Mouse (Mus musculus) embryonic facial prominence, embryonic 14.5 days (tissue): Measurements from ENCODE around the gene Setd5. TPM values are rescaled to one million over a fixed set of nuclear protein-coding genes. Genes with fewer than 3 reads are reported as not detected.

Experiments used
- ATAC-seq: fragments of 200-750 bp; cut with Nextera tagmentation; 2 replicates; pipeline ENCODE4 v1.8.0; 2017; ENCODE audit warnings: low read depth, moderate number of reproducible peaks, moderate TSS enrichment
- DNase-seq: peaks from one replicate; pipeline ENCODE4 v3.0.0-alpha.2; 2015; ENCODE audit warnings: low spot score
- H3K27ac ChIP-seq: fragments of 300-500 bp; sonication (generic); replicated peaks from 2 replicates; pipeline ENCODE4 v1.5.1; 2014; ENCODE audit warnings: low read depth, mild to moderate bottlenecking, low read length, moderate library complexity
- H3K27me3 ChIP-seq: fragments of 300-500 bp; sonication (generic); replicated peaks from 2 replicates; pipeline ENCODE4 v1.6.1; 2014; ENCODE audit warnings: low read length; ENCODE audit not compliant: control insufficient read depth, insufficient read depth
- H3K36me3 ChIP-seq: fragments of 300-500 bp; sonication (generic); 2 replicates; pipeline ENCODE4 v1.6.1; 2014; ENCODE audit warnings: low read length, mixed read lengths; ENCODE audit not compliant: control insufficient read depth, insufficient read depth
- H3K4me1 ChIP-seq: fragments of 300-500 bp; sonication (generic); 2 replicates; pipeline ENCODE4 v1.6.1; 2014; ENCODE audit warnings: antibody characterized with exemption, low read length; ENCODE audit not compliant: control insufficient read depth, insufficient read depth
- H3K4me2 ChIP-seq: fragments of 300-500 bp; sonication (generic); 2 replicates; pipeline ENCODE4 v1.6.1; 2014; ENCODE audit warnings: low read depth, mild to moderate bottlenecking, low read length, moderate library complexity, mixed read lengths
- H3K4me3 ChIP-seq: fragments of 300-500 bp; sonication (generic); 2 replicates; pipeline ENCODE4 v1.5.1; 2014; ENCODE audit warnings: low read depth, mild to moderate bottlenecking, low read length
- H3K9ac ChIP-seq: fragments of 300-500 bp; sonication (generic); 2 replicates; pipeline ENCODE4 v1.6.1; 2014; ENCODE audit warnings: low read depth, mild to moderate bottlenecking, low read length, moderate library complexity, mixed read lengths
- H3K9me3 ChIP-seq: fragments of 300-500 bp; sonication (generic); 2 replicates; pipeline ENCODE4 v1.6.1; 2016; ENCODE audit warnings: low read length; ENCODE audit not compliant: control insufficient read depth
- WGBS: fragments of 180-500 bp; shearing (Covaris S2); extraction: QIAGEN DNeasy Blood & Tissue Kit; methylation state at CpG from one replicate; pipeline ENCODE4 v1.1.7; 2014; 5-methylcytosine and 5-hydroxymethylcytosine counted together
- polyA plus RNA-seq: library from polyadenylated mRNA; unstranded; fragments of >200 nt; fragmentation: Nextera tagmentation; extraction: Ambion mirVana; gene quantifications from 2 replicates; pipeline ENCODE4 v1.2.1, GENCODE M21; 2014

The Setd5 gene
- polyA plus RNA-seq, 1 experiment from 2014 or later, result 81.5 TPM

DNA sequence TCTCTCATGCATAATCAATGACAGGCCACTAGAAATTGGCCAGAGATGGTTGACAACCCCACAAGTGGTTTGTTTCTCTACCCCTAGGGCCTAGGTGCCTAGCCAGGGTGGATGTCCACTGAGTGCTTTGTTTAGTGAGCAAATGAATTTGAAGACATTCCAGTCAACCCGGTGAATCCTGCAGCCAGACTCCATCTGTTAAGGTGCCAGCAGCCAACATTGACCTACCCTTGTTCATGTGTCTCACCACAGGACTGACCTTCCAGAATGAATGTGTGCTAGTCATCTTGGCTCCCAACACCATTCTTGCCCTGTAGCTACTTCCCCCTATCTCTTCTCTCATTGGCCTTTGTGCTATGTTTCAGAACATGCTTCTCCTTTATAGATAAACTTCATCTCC is 84.8 kb downstream of the Setd5 start:
- no peaks in the 10 kb centered on the region for H3K9me3 ChIP-seq
- DNase-seq, result no peak
- 93% methylated on average over 1 of the region's 1 CpGs for WGBS

DNA sequence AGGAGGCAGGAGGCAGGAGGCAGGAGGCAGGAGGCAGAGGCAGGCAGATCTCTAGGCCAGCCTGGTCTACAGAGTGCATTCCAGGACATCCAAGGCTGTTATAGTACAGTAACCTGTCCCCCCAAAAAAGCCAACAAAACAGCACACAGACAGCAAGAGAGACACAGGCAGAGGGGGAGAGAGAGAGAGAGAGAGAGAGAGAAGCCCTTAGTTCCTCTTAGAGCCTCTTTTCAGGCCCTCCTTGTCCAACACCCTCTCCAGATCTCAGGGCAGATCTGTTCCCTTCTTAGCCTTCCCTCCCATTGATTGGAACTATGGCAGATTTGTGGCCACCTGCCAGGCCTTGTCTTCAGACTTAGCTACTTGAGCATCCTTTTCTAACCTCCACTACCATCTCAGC is 86.3 kb downstream of the Setd5 start:
- ATAC-seq (no peak), DNase-seq (no peak)
- peaks cover 5% of the 10 kb centered on the region for H3K36me3 ChIP-seq
- no peaks in the 10 kb centered on the region for H3K27me3 ChIP-seq
- no peak overlapping the region for H3K4me3 ChIP-seq
- H3K9me3 ChIP-seq, result no peaks in the 10 kb centered on the region
- H3K9ac ChIP-seq, result no peak overlapping the region
- H3K4me1 ChIP-seq, result peaks cover 5% of the 10 kb centered on the region; the same call in 1 of the 2 replicates
- H3K27ac ChIP-seq, result no peak overlapping the region
- no peak overlapping the region for H3K4me2 ChIP-seq

More for the DNA sequence above, 84.8 kb downstream of the Setd5 start:
- H3K4me3 ChIP-seq, result no peak overlapping the region
- no peaks in the 10 kb centered on the region for H3K27me3 ChIP-seq
- peaks cover 5% of the 10 kb centered on the region; the same call in 1 of the 2 replicates for H3K4me1 ChIP-seq
- peaks cover 11% of the 10 kb centered on the region for H3K36me3 ChIP-seq
- no peak for ATAC-seq
- H3K9ac ChIP-seq, result no peak overlapping the region
- no peak overlapping the region for H3K4me2 ChIP-seq
- no peak overlapping the region for H3K27ac ChIP-seq

- H3K4me2 ChIP-seq, result peak overlapping the region; percentile 41
- peak; percentile 84 for ATAC-seq
These were observed 89.6 kb downstream of the Setd5 start for GRCm38 (mm10) chr6:113166661-113167251.

DNA sequence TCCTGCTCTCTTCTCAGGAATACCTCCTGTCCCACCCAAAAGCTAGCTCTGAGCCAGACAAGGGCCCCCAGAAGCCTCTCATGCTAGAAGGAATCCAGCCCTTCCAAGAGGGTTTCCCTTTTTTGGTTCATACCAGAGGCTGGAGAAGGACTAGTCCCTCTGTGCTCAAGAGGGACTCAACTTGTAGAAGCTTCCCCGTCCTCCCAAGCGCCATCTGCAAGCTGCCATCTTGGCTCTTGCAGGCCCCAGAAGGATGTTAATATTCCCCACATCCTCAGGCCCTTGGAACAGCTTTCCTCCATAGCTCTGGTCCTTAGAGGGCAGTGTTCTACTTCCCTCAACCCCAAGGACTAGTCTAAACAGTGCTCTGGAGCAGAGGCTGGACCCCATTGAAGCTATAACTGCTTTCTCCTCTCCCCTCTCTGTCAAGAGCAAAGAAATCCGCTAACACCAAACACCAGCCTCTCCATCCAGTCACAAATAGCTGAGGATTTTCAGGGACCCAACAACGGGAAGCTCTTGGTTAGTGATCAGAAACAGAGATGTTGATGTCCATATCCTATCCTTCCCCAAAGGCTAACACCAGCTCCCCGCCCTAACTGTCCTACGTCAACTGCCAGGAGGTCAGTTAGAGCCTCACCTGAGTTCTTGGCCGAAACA is 91.3 kb downstream of the Setd5 start:
- Histone ChIP-seq H3K9ac (no peak overlapping the region), H3K4me1 (peaks cover 5% of the 10 kb centered on the region; the same call in 1 of the 2 replicates), H3K4me2 (no peak overlapping the region), H3K27me3 (no peaks in the 10 kb centered on the region), H3K4me3 (no peak overlapping the region), H3K27ac (no peak overlapping the region), H3K9me3 (no peaks in the 10 kb centered on the region), H3K36me3 (no peaks in the 10 kb centered on the region)
- WGBS, result 87% methylated on average over 7 of the region's 7 CpGs
- ATAC-seq, result no peak
- DNase-seq, result no peak

More at GRCm38 (mm10) chr6:113166661-113167251, 89.6 kb downstream of the Setd5 start:
- 39% methylated on average over 17 of the region's 17 CpGs for WGBS
- no peak overlapping the region for H3K9ac ChIP-seq
- H3K9me3 ChIP-seq, result no peaks in the 10 kb centered on the region
- H3K27ac ChIP-seq, result no peak overlapping the region
- H3K36me3 ChIP-seq, result no peaks in the 10 kb centered on the region
- H3K4me3 ChIP-seq, result peak overlapping the region; percentile 5; the same call in 1 of the 2 replicates
- H3K4me1 ChIP-seq, result peaks cover 5% of the 10 kb centered on the region; the same call in 1 of the 2 replicates
- H3K27me3 ChIP-seq, result no peaks in the 10 kb centered on the region
- peak; percentile 91 for DNase-seq

- no peak overlapping the region for H3K4me3 ChIP-seq
- H3K4me1 ChIP-seq, result peaks cover 5% of the 10 kb centered on the region; the same call in 1 of the 2 replicates
- no peak overlapping the region for H3K27ac ChIP-seq
- 69% methylated on average over 3 of the region's 3 CpGs for WGBS
- H3K9me3 ChIP-seq, result no peaks in the 10 kb centered on the region
- ATAC-seq, result no peak
- no peak overlapping the region for H3K9ac ChIP-seq
- H3K36me3 ChIP-seq, result no peaks in the 10 kb centered on the region
- DNase-seq, result no peak
- H3K27me3 ChIP-seq, result no peaks in the 10 kb centered on the region
- no peak overlapping the region for H3K4me2 ChIP-seq
These were observed 92.7 kb downstream of the Setd5 start for GRCm38 (mm10) chr6:113169852-113170251.

DNA sequence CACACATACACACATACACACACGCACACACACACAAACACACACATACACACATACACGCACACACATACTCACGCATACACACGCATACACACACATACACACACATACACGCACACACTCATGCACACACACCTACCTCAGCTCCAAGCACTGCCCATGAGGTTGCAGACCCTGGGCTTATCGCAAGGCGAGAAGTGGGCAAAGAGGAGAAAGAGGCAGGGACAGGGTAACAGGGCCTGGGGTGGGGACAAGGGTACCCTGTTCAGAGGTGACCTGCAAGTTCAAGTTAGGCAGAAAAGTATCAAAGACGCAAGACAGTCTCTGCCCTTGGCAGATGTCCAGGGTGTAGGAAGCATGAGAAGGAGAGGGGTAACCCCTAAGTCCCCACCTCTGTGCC is 93.5 kb downstream of the Setd5 start:
- H3K4me2 ChIP-seq, result no peak overlapping the region
- H3K36me3 ChIP-seq, result no peaks in the 10 kb centered on the region
- 93% methylated on average over 8 of the region's 8 CpGs for WGBS
- H3K4me3 ChIP-seq, result no peak overlapping the region
- no peak for DNase-seq
- ATAC-seq, result no peak
- H3K27me3 ChIP-seq, result no peaks in the 10 kb centered on the region
- H3K4me1 ChIP-seq, result peaks cover 5% of the 10 kb centered on the region; the same call in 1 of the 2 replicates
- H3K9ac ChIP-seq, result no peak overlapping the region
- H3K27ac ChIP-seq, result no peak overlapping the region
- H3K9me3 ChIP-seq, result no peaks in the 10 kb centered on the region

DNA sequence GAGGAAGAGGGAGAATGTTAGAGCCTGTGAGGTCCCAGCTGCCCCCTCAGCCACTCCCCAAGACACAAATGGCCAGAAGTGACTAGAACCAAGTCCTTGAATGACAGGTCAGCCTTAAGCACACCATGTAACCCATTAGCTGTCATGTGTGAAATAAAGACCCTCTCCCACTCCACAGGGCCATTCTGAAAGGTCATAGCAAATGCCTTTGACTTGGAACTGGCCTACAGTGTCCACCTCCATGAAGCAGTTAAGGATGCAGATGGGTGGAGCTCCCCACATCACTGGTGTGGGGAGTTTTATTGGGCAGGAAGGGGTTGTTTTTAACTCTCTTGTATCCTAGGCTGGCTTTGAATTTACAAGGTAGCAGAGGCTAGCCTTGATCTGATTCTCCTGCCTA is 94.8 kb downstream of the Setd5 start:
- H3K9ac ChIP-seq, result no peak overlapping the region
- peaks cover under 1% of the 10 kb centered on the region; the same call in 1 of the 2 replicates for H3K4me1 ChIP-seq
- no peaks in the 10 kb centered on the region for H3K36me3 ChIP-seq
- H3K9me3 ChIP-seq, result no peaks in the 10 kb centered on the region
- ATAC-seq (no peak), DNase-seq (no peak)
- H3K4me2 ChIP-seq, result no peak overlapping the region
- H3K27ac ChIP-seq, result no peak overlapping the region
- H3K27me3 ChIP-seq, result no peaks in the 10 kb centered on the region
- H3K4me3 ChIP-seq, result no peak overlapping the region

DNA sequence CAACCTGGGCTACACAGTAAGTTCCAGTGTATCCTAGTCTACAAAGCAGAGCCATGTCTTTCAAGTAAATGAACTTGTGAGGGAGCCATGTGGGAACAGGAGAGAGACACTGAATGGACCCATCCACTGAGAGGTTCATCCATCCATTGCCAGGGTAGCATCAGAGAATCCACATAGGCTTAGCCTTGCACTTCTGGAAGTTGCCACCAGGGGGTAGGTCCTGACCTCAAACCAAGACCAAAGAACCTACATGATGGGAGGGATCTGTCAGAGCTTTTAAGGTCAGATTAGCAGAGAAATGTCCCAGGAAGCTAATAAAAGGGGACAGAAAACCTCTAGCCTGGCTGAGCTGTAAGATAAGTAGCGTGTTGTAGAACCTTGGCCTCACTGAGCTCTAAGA is 95.4 kb downstream of the Setd5 start:
- DNase-seq (peak; percentile 26), ATAC-seq (no peak; the same call in 1 of the 2 replicates)
- Histone ChIP-seq H3K9me3 (no peaks in the 10 kb centered on the region), H3K27me3 (no peaks in the 10 kb centered on the region), H3K4me3 (no peak overlapping the region), H3K9ac (no peak overlapping the region), H3K27ac (no peak overlapping the region), H3K36me3 (no peaks in the 10 kb centered on the region), H3K4me1 (no peaks in the 10 kb centered on the region; the same call in 1 of the 2 replicates), H3K4me2 (no peak overlapping the region)
- WGBS, result 69% methylated on average over 1 of the region's 1 CpGs

DNA sequence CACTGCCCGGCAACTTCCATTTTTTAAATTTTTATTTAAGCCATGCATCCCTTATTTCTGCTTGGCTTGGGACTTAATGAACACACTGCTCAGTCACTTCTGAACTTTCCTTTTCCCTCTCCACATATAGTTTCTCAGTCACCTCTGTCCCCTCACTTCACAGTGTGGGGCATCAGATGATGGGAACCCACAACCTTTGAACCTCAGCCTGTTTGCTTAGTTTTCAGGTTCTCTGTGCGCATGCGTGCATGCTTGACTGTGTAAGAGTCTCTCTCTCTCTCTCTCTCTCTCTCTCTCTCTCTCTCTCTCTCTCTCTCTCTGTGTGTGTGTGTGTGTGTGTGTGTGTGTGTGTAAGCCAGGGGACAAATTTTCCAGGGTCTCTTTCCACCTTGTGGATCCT is 98.3 kb downstream of the Setd5 start:
- Histone ChIP-seq H3K4me1 (no peaks in the 10 kb centered on the region), H3K9me3 (no peaks in the 10 kb centered on the region), H3K27me3 (no peaks in the 10 kb centered on the region), H3K4me2 (no peak overlapping the region), H3K9ac (no peak overlapping the region), H3K27ac (no peak overlapping the region), H3K36me3 (no peaks in the 10 kb centered on the region), H3K4me3 (no peak overlapping the region)
- ATAC-seq (no peak), DNase-seq (no peak)
- 96% methylated on average over 3 of the region's 3 CpGs for WGBS
